Mouse (Mus musculus) testis, adult 2 months (tissue): Measurements from ENCODE around the gene Snd1.

Experiments
- CTCF ChIP-seq: fragments of 200-500 bp; IDR thresholded peaks from 2 replicates; pipeline ENCODE4 v1.5.1; 2012; ENCODE audit warnings: low read depth, mild to moderate bottlenecking, inconsistent platforms, low read length, moderate library complexity; ENCODE audit not compliant: control insufficient read depth, insufficient read depth, insufficient replicate concordance
- POLR2A ChIP-seq: fragments of 200-500 bp; IDR thresholded peaks from 2 replicates; pipeline ENCODE4 v1.6.1; 2012; ENCODE audit warnings: low read depth, mild to moderate bottlenecking, inconsistent platforms, low read length, moderate library complexity; ENCODE audit not compliant: control insufficient read depth

DNA sequence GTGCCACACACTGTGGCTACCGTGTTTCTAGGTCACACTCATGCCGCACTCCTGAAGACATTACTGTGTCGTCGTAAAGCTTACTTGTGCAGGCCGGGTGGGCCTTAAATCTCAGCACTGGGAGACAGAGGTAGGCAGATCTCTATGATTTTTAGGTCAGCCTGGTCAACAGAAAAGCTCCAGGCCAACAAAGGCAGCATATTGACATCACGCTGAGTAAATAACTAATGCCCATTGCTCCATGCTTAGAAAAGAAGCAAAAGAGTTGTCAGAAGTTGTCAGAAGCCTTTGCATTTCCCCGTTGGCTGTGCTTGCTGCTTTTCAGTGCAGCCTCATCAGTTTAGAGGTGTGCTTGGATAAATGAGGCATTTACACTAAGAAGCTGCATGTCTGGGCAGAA, 261.7 kb downstream of the Snd1 start:
- TF ChIP-seq CTCF, result no peak
- TF ChIP-seq POLR2A, result no peak
